Mouse (Mus musculus) gastrocnemius, postnatal 36 days (tissue): ENCODE measurements around the gene Ntmt1. TPM values are rescaled to one million over a fixed set of nuclear protein-coding genes. Genes with fewer than 3 reads are reported as not detected.

Experiments
- DNase-seq, 2 experiments: peaks; one replicate each; pipeline ENCODE4 v3.0.0; 2022
- intact Hi-C: fragments of 180-260 bp; cut with DNase I; formaldehyde crosslinking; loops from one replicate; pipeline ENCODE4 v1.15.1; 2025
- total RNA-seq, 2 experiments: library from RNA; stranded (reverse); gene quantifications; 2 replicates each; pipeline ENCODE4 v1.2.3; 2021

The Ntmt1 gene
- total RNA-seq, 2 experiments from 2014 or later = 13.0 to 15.9 TPM

DNA sequence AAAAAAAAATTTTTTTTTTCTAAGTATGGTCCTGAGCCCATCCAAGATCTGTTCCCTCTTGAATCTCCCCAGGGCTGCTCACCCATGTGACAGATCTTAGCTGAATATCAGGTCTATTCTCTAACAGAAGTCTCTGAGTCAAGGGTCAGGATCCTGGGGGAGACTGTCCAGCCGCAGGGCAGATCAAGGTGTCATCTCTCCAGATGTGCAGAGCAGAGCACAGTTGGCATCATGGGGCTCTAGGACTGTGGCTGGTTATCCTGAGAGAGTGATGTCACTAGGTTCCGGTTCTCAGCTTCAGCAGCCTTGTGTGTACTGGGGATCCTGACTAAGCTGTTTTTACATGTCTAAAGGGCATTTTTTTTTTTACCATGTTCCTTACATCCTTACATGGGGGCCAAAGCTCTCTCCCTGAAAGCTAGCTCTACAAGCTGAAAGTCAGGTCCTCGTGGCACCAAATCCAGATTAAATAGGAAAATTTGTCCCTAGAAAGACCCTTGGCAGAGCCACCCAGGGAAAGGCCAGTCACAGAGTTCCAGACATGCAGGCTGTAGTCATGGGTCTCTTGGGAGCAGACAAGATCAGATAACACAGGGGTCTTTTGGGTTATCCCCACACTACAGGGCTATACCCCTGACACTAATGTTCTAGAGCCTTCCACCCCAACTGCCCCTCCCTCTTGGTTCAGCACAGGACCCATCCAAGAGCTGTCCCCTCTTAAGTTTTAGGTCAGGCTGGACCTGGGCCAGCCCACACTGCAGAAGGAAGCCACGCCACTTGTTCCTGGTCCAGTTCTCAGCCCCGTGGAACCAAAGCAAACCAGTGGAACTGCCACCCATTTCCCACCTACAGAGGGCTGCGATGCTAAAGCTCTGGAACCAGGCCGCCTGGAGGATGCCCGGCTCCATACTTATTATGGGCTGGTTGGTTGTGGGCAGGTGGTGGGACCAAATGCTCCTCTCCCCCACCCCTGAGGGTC is 25.0 kb upstream of the Ntmt1 start:
- intact Hi-C loops = no loop called here
- DNase-seq = no peak

DNA sequence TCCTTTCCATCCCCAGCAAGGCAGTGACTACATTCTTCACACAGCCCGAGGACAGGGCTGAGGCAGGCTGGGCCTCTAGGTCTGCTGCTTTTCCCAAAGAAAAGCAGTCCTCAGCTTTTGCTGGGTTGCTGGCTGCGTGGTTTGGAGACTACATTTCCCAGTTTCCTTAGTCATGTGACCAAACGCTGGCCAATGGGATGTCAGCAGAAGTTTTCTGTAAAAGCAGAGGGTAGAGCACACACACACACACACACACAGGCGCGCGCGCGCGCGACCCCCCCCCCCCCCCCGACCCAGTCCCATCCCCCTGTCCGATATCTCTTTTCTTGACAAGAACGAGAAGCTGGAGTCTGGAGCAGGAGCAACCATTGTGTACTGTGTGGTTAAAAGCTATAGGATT is 24.3 kb upstream of the Ntmt1 start:
- peak in 1 of 2 experiments; percentile 57 for DNase-seq
- intact Hi-C loops = no loop called here

DNA sequence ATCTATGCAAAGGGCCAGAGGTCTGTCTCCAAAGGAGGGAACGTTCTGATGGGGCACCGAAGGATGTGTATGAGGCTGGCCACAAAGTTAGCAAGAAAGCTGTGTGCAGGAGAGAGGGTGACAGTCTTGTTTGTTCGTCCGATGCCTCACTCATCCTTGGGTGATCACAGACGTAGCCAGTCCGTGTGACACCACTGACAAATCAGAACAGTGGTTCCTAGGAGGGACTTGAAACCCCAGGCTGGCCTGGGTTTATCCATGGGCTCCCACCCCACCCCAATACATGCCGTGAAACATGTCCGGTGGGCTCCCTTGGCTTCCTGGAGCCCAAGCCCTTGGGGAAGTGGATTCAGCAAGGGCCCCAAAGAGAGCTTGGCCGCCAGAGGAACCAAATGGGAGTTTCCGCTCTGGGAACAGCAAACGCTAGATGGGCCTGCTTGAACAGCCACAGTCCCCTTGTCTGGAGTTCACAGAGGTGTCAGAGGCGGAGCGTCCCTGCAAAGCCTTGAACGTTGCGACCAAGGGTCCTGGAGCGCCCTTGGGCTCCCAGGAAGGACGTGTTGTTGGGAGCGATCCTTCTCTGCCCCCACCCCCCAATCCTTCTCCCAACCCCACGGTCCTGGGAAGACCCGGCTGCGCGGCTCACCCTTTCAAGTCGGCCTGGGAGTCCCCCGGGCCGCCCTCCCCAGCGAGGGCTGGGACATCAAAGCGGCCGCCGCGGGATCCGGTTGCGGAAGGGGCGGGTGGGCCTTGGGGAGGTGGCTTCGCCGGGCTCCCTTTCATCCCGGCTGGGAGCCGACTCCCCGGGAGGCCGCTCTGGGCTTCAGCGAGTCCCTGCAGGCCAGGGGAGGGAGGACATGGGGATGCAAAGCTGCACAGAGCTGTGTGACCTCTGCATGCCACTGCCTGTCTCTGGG is 23.3 kb upstream of the Ntmt1 start:
- intact Hi-C loops = no loop called here
- DNase-seq = no peak

DNA sequence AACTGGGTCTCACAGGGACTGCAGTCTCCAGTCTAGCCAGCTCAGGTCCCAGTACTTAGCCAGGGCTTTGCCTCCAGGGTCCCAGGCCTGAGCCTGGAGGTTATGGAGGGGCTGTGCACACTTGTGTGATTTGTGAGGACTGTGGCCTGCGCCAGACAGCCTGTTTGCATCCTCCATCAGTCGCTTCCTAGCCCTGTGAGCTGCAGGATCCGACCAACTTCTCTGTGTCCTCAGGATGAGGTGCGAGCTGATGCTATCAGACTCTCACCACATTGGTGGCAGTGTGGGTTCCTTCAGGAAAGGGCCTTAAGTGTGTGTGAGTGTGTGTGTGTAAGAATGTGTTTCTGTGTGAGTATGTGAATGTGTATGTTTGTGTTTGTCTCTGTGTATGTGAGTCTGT is 20.2 kb upstream of the Ntmt1 start:
- DNase-seq = no peak
- intact Hi-C loops = loop anchor here (5.0 kb wide), 1 partner anchor 185 kb away; no protein-coding TSS in a partner anchor

DNA sequence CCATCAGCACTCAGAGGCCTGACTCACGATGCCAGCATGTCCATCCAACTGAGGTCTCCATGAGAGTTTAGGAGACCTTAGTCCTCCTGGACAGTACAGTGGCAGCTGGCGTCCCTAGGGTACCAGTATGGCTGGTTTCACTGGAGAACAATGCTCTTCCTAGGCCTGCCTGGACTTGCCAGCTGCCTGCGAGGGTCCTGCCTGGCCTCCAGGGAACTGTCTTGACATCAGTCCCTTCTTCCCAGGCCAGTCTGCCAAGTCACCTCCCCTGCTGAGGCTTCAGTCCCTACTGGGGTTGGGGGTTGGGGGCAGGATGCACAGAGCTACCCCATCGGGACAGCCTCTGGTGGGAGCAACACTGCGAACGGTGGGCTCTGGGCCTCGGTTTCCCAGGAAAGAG is 15.6 kb upstream of the Ntmt1 start:
- intact Hi-C loops = no loop called here
- no peak for DNase-seq

DNA sequence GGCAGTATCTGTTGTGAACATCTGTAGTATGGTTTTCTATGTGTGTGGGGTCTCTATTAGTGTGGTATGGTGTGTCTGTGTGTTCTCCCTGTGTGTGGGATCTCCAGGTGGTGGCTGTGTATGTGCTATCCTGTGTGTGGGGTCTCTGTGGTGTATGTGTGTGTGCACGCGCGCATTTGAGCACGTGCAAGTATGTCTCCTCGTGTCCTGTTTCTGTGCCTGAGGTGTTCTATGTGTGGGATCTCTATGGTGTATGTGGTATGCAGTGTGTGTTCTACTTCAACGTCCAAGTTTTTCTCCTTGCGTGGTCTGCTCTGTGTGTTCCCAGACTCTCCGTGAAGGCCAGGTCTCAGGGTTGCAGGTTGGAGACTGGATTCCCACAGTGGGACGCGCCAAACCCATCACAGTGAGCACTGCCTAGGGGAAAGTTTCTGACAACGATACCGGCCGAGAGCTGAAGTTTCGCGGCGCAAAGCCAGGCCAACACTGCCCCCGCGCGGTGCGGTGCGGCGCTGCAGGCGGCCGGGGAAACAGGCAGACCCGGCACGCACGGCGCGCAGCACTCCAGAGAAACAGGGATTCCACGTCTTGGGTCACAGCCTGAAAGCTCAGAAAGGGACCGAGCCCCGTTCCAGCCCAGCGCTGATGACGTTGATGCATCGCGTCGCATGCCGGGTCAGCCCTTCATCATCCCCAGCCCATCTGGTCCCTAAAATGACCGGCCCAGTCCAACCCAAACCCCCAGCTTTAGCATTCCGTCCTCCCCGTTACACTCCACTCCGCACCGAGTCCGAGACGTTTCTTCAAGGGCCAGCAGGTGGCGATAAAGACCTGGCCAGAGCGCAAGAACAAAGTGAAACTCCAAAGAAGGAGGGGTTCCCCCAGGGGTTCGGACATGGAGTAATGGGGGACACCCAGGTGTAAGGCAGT is 13.2 kb upstream of the Ntmt1 start:
- peak; percentile 94 to 99 for DNase-seq
- intact Hi-C loops = loop anchor here (2.0 to 5.0 kb wide), 4 partner anchors 82 to 360 kb away; no protein-coding TSS in a partner anchor

DNA sequence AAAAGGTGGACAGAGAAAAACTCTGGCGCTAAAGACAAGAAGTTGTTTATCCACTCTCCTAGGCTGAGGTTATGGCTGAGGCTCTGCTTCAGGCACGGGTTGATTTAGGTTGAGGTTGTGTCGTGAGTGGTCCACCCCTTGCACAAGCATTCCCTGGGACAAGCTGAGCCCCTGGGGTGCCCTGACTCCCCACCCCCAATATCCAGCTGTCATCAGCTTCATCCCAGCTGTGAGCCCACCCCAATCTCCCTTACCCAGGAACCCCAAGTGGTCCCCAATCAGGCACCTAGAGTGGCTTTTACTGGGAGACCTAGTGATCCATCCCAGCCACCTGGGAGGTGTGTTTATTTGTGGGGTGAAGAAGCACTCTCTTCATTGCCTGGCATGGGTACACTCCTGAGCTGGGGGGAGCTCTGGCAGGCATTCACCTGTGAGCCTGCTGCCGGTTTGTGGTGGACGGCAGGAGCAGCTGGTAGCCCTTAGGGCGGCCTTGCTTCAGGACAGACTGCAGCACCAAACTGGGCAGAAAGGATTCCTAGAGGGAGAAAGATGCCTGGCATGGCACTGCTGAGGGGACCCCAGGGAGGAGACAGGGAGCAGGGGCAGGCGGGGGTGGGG is 12.2 kb upstream of the Ntmt1 start:
- intact Hi-C loops = loop anchor here (2.0 to 5.0 kb wide), 4 partner anchors 83 to 361 kb away; no protein-coding TSS in a partner anchor
- DNase-seq = no peak

DNA sequence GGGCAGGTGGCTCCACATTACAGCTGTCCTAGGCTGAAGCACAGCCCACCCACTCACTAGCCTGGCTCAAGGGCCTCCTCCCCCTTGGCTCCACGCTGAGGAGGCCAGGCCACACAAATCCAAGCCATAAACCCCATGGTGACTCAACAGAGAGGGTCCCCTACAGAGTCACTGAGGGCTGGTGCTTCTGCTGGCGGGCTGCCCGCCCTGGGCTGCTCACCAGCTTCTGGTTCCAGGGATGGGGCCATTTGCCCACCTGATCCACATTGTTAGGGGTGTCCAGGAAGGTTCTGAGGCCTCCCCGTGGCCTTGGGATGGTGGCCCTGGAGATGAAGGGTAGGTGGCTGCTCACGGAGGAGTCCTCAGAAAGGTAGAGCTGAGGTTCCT is 11.7 kb upstream of the Ntmt1 start:
- DNase-seq = no peak
- intact Hi-C loops = loop anchor here (2.0 to 5.0 kb wide), 4 partner anchors 83 to 361 kb away; no protein-coding TSS in a partner anchor

DNA sequence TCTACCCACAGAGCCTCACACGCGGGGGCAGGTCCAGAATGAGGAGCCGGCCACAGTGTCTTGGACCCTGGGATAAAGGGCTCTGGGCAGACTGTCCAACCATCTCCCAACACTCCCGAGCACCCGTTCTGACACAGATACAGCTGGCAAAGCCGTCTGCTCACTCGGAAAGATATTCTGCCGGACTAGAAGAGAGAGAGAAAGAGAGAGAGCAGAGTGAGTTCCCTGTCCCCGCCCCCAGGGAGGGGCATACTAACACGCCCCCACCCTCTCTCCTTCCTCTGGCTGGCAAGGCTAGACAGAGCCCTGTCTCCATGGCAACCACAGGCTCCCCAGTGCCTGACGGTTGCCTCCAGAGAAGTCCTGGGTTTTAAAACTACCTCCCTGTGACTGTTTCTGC is 11.2 kb upstream of the Ntmt1 start:
- peak; percentile 59 to 61 for DNase-seq
- intact Hi-C loops = loop anchor here (5.0 kb wide), 1 partner anchor 179 kb away; no protein-coding TSS in a partner anchor

DNA sequence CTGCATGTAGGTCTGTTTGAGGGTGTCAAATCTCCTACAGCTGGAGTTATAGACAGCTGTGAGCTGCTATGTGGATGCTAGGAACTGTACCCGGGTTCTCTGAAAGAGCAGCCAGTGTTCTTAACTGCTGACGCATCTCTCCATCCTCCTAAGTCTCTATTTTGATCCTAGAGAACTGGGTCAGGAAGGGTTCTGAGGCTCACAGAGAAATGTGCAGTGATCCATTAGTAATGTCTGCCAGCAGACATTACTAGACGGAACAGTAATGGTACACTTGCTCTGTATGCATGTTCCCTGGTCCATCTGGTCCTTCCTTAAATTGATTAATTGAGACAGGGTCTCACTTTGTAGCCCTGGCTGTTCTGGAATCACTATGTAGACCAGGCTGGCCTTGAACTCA is 8.2 kb upstream of the Ntmt1 start:
- DNase-seq = no peak
- intact Hi-C loops = loop anchor here (5.0 kb wide), 1 partner anchor 182 kb away; no protein-coding TSS in a partner anchor

DNA sequence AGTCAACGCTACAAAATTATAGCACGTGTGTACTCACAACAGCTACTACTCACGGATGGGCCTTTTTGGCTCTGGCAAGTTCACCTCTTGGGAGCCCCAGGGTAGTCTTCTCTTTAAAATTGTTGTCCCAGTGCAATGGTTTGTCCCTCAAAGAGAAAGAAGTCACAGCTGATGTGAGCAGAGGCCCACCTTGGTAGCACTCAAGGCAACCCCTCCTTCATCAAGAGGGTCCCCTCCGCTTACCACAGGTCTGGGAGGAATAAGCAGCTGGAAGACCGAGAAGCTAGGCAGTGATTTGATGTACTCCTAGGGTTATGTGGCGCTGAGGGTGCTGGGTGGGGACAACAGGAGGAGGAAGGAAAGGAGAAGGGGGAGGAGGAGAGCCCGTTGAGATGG is 7.0 kb upstream of the Ntmt1 start:
- intact Hi-C loops = no loop called here
- DNase-seq = no peak

DNA sequence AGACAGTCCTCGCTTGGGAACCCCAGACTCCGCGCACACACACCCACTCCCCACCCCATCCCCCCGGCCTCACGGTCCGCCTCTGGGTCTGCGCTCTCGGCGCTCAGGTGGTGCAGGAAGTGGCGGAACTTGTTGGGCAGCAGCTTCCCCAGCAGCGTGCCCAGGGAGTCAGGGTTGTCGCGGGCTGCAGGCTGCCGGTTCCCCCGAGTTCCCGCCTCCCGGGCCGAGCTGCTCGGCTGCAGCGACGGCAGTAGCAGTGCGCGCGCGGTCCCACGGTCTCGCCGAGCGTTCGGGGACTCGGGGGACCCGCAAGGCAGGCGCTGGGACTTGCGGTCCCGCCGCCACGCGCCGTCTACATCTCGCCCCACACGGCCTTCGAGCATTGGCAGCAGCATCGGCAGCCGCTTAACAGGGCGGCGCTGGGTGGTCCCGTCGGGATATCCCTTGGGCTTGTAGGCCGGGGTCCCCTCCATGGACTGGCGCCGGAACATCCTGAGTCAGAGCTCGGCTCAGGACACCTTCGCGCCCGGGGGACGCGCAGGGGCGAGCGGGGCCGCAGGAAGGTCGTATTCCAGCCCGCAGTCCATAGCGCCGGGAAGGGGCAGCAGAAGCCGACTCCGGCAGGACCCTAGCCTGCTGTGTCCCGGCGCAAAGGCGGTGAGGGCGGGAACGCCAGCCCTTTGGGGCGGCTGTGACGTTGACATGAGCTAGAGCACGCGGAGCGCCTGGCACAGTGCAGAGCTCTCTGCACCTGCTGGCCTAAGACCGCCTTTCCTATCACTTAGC is 6.4 kb upstream of the Ntmt1 start:
- no peak for DNase-seq
- intact Hi-C loops = no loop called here

DNA sequence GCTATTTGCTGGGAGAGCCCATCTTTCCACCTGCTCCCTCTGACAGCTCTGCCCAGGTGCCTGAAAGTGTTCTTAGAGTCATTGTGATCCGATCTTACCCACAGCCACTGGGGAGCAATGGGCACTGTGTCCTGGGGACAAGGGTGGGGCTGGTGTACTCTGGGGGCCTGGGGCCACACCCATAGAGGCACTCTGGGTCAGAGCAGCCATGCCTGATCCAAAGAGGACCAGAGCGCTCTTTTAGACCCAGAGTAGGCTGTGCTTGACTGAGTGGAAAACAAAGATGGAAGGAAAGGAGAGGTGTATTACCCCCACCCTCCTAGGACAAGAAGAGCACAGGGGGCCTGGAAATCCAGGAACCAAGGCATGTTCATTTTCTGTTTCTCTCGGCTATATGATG is 4.0 kb upstream of the Ntmt1 start, which contains the start of gene 1700001O22Rik:
Gene 1700001O22Rik (minus strand): TSS at position 58 of the 400 bp plus-strand sequence.
- intact Hi-C loops = no loop called here
- DNase-seq = no peak

DNA sequence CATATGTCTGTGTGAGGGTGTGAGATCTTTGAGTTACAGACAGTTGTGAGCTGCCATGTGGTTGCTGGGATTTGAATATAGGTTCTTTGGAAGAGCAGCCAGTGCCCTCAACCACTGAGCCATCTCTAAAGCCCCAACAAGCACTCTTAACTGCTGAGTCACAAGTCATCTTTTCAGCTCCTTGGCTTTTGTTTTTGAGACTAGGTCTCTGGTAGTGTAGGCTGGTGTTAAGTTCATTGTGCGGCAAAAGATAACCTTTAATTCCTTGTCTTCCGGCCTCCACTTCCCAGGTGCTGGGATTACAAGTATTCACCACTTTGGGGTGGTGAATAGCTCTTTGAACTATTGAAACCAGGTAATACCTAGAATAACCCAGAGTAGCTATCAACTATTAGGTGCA is 1.6 kb upstream of the Ntmt1 start:
- no peak for DNase-seq
- intact Hi-C loops = no loop called here

DNA sequence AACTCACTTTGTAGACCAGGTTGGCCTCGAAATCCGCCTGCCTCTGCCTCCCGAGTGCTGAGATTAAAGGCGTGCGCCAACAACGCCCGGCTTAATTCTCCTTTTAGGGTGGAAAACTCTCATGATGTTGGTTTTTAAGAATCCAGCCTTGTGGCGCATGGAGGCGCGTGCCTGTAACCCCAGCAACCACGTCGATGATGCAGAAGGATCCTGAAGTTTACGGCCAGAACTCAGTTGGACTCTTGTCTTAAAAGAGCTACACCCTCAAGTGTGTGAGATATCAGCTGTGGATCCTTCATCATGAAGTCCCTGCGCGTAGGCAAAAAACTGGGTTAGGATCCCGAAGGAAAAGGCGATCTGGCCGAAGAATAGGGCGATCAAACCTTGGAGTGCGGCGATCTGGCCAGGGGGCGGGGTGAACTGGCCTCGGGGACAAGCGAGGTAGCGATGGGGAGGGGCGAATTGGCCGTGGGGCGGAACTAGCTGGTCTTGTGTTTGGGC is 429 bp upstream of the Ntmt1 start:
- DNase-seq = no peak
- intact Hi-C loops = no loop called here

DNA sequence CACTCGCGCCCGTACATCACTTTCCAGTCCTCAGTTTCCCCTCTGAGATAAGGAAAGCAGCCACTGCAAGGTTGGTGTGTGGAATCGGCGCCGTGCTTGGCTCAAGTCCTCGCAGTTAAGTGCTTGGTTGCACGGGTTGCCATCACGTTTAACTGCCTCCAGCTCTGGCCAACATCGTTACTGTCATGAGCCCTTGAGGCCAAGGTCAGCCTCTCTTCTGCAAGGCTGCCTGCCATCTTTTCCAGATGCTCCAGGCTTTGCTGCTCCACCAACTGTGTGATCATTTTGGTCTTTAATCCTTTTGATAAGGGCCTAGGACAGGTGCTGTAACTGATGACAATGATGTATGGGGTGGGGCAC is 650 bp downstream of the Ntmt1 start:
- intact Hi-C loops = no loop called here
- DNase-seq = no peak

DNA sequence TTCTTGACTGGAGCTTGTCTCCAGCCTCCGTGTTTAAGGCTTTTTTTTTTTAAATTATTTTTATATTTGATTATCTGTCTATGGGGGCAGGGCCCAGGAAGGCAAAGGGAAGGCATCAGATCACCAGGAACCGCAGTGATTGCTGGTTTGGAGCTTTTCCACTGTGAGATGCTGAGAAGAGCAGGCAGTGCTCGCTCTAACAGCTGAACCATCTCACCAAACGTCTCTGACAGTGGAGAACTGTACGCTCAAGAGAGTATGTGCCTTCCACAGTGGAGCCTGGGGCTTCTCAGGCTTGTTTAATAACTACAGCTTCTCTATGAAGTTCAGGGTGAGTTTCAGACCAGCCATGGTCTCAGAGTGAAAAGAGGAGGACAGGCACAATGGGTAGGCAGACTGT is 1.9 kb downstream of the Ntmt1 start:
- intact Hi-C loops = no loop called here
- no peak for DNase-seq

DNA sequence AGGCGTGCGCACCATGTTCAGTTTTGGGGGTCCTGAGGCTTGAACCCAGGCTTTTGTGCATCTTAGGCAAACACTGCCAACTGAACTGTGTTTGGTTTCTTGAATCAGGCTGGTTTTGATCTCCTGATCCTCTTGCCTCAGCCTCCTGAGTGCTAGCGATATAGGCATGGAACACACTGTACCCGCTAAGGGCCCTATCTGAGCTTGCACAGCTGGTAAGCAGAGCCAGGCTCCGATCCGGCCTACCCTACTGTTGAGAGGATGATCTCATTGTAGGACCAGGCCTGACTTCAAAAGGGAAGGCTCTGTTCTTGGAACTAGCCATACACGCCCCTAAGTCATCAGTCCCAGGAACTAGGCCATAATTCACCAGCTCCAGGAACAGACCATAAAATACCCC is 2.9 kb downstream of the Ntmt1 start:
- intact Hi-C loops = no loop called here
- no peak for DNase-seq
